Mouse (Mus musculus) erythroblast, embryonic 14.5 days (primary cell): ENCODE data around the gene 2510002D24Rik.

Experiments
- GATA1 ChIP-seq: IDR thresholded peaks from 2 replicates; pipeline ENCODE4 v1.6.1; 2012; ENCODE audit warnings: low read length, inconsistent platforms, mixed read lengths
- TAL1 ChIP-seq: IDR thresholded peaks from 3 replicates; pipeline ENCODE4 v1.6.1; 2012; ENCODE audit warnings: low read length, inconsistent platforms, mixed read lengths

GRCm38 (mm10) chr16:18836073-18836467, 308 bp upstream of the 2510002D24Rik start:
- no peak for TF ChIP-seq GATA1
- no peak for TF ChIP-seq TAL1
